Mouse (Mus musculus): ENCODE measurements around the gene Cep41. TPM values are rescaled to one million over a fixed set of nuclear protein-coding genes. Genes with fewer than 3 reads are reported as not detected.

Gene Cep41
- total and polyA plus RNA-seq, 2 experiments from 2014 or later, result 4.7 to 5.7 TPM

DNA sequence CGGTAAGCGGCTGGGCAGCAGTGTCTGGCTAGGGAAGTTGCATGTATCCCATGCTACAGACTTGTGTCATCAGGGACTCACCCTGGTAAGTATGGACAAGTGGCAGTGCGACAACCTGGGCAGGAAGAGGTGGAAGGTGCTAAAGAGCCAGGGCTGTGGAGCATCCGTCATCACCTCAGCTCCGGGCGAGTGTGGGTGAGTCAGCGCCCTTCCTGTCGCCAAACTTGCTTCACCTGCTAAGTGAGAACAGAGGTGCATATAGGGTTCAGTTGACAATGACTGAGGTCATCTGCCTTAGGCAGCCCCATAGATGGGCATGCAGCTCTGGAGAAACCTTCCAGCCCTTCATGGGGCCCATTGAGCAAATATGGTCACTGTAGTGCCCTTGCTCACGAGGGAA is 68.8 kb downstream of the Cep41 start:
- 49% methylated on average over 9 of the region's 9 CpGs for WGBS
- no peaks in the 10 kb centered on the region for H3K36me3 ChIP-seq (replicated peaks; ENCODE audit: control insufficient read depth, insufficient read depth, low read length)
- H3K27me3 ChIP-seq (ENCODE audit: control insufficient read depth, insufficient read depth, low read length), result no peaks in the 10 kb centered on the region
- no peaks in the 10 kb centered on the region for H3K9me3 ChIP-seq (replicated peaks; ENCODE audit: control insufficient read depth, low read length)
- ATAC-seq (ENCODE audit: insufficient read depth, low read depth), result peak; percentile 47
- no peak overlapping the region for H3K4me2 ChIP-seq (ENCODE audit: low read depth, low read length)
- H3K4me3 ChIP-seq (ENCODE audit: low read depth, low read length), result no peak overlapping the region
- peaks cover 28% of the 10 kb centered on the region for H3K4me1 ChIP-seq (ENCODE audit: control insufficient read depth, insufficient read depth)
- H3K9ac ChIP-seq (replicated peaks; ENCODE audit: low read depth, low read length), result no peak overlapping the region
- TF ChIP-seq CTCF (IDR thresholded peaks at IDR 0.05; ENCODE audit: low read depth), result no peak
- no peak; the same call in 1 of the 2 replicates for TF ChIP-seq EP300 (IDR thresholded peaks at IDR 0.05; ENCODE audit: low read depth)
- DNase-seq (ENCODE audit: low spot score), result peak; percentile 39
- no peak overlapping the region for H3K27ac ChIP-seq (ENCODE audit: low read depth)

DNA sequence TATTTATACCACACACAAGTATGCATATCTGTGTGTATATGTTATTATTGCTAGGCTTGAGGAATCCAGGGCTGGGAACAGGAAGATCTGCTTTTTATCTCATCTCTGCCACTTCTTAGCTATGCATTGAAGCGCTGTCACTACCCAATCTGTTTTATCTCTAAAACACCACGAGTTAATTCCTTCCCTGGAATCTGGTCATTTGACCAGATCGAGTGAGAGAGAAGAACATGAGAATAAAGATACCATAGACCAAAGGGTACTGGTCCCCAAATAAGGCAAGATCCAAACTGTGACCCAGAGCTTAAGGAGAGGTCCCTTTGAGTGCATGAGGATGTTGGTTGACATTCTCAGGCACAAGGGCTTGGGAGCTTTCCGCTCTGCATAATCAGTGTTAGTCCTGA is 71.6 kb downstream of the Cep41 start:
- DNase-seq (ENCODE audit: low spot score) (peak; percentile 72), ATAC-seq (ENCODE audit: insufficient read depth, low read depth) (peak; percentile 73)
- TF ChIP-seq EP300 (IDR thresholded peaks at IDR 0.05; ENCODE audit: low read depth) (peak; percentile 86), CTCF (IDR thresholded peaks at IDR 0.05; ENCODE audit: low read depth) (no peak)
- 11% methylated on average over 4 of the region's 4 CpGs for WGBS
- H3K4me1 ChIP-seq (ENCODE audit: control insufficient read depth, insufficient read depth), result peaks cover 42% of the 10 kb centered on the region
- H3K4me3 ChIP-seq (ENCODE audit: low read depth, low read length), result no peak overlapping the region
- H3K9ac ChIP-seq (replicated peaks; ENCODE audit: low read depth, low read length), result no peak overlapping the region
- peak overlapping the region; percentile 76 for H3K27ac ChIP-seq (ENCODE audit: low read depth)
- H3K36me3 ChIP-seq (replicated peaks; ENCODE audit: control insufficient read depth, insufficient read depth, low read length), result no peaks in the 10 kb centered on the region
- no peak overlapping the region for H3K4me2 ChIP-seq (ENCODE audit: low read depth, low read length)
- no peaks in the 10 kb centered on the region for H3K9me3 ChIP-seq (replicated peaks; ENCODE audit: control insufficient read depth, low read length)
- H3K27me3 ChIP-seq (ENCODE audit: control insufficient read depth, insufficient read depth, low read length), result no peaks in the 10 kb centered on the region

DNA sequence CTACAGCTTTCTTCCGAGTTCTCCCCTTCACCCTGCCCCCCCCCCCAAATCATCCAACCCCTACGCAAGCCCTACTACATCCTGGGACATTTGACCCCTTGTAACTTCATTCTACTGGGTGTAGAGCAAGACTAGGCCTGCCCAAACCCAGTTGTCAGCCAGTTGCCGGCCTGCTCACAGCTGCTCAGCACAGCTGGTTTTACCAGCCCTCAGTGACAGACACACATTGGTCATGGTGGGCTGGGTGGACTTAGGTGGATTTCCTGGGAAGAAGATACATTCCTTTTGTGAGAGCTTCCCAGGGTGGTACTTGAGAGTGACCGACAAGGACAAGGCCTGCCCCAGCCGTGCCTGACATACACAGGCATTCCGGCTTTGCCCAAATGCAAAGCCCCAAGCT is 72.6 kb downstream of the Cep41 start:
- no peaks in the 10 kb centered on the region for H3K9me3 ChIP-seq (replicated peaks; ENCODE audit: control insufficient read depth, low read length)
- H3K4me3 ChIP-seq (ENCODE audit: low read depth, low read length), result no peak overlapping the region
- ATAC-seq (ENCODE audit: insufficient read depth, low read depth), result no peak
- no peak overlapping the region for H3K4me2 ChIP-seq (ENCODE audit: low read depth, low read length)
- peaks cover 50% of the 10 kb centered on the region for H3K4me1 ChIP-seq (ENCODE audit: control insufficient read depth, insufficient read depth)
- WGBS, result 66% methylated on average over 6 of the region's 6 CpGs
- no peak overlapping the region for H3K9ac ChIP-seq (replicated peaks; ENCODE audit: low read depth, low read length)
- TF ChIP-seq EP300 (IDR thresholded peaks at IDR 0.05; ENCODE audit: low read depth) (no peak), CTCF (IDR thresholded peaks at IDR 0.05; ENCODE audit: low read depth) (no peak)
- H3K36me3 ChIP-seq (replicated peaks; ENCODE audit: control insufficient read depth, insufficient read depth, low read length), result no peaks in the 10 kb centered on the region
- peak overlapping the region; percentile 76 for H3K27ac ChIP-seq (ENCODE audit: low read depth)
- no peaks in the 10 kb centered on the region for H3K27me3 ChIP-seq (ENCODE audit: control insufficient read depth, insufficient read depth, low read length)
- peak; percentile 55 for DNase-seq (ENCODE audit: low spot score)

DNA sequence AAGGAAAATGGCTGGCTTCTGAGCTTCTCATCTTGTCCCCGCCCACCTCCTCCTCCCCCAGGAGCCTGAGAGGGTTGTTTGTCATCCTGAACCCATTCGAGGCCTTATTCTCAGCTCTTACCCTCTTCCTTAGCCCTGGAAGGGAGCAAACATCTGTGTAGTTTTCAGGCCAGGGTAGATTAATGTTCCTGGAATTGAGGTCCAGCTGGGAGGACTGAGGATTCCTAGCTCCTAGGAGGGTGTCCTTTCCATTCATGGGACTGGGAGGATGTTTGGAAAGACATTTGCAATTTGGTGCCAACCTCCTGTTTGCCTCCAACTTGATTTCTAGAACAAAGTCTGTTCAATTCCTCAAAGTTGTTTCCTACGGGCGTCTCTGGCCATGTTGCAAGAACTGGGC is 73.0 kb downstream of the Cep41 start:
- Histone ChIP-seq H3K9me3 (replicated peaks; ENCODE audit: control insufficient read depth, low read length) (no peaks in the 10 kb centered on the region), H3K27ac (ENCODE audit: low read depth) (no peak overlapping the region), H3K4me3 (ENCODE audit: low read depth, low read length) (no peak overlapping the region), H3K4me1 (ENCODE audit: control insufficient read depth, insufficient read depth) (peaks cover 50% of the 10 kb centered on the region), H3K4me2 (ENCODE audit: low read depth, low read length) (no peak overlapping the region), H3K36me3 (replicated peaks; ENCODE audit: control insufficient read depth, insufficient read depth, low read length) (no peaks in the 10 kb centered on the region), H3K27me3 (ENCODE audit: control insufficient read depth, insufficient read depth, low read length) (no peaks in the 10 kb centered on the region), H3K9ac (replicated peaks; ENCODE audit: low read depth, low read length) (no peak overlapping the region)
- ATAC-seq (ENCODE audit: insufficient read depth, low read depth), result no peak
- 84% methylated on average over 4 of the region's 4 CpGs for WGBS
- TF ChIP-seq EP300 (IDR thresholded peaks at IDR 0.05; ENCODE audit: low read depth), result no peak
- no peak for TF ChIP-seq CTCF (IDR thresholded peaks at IDR 0.05; ENCODE audit: low read depth)
- DNase-seq (ENCODE audit: low spot score), result no peak

DNA sequence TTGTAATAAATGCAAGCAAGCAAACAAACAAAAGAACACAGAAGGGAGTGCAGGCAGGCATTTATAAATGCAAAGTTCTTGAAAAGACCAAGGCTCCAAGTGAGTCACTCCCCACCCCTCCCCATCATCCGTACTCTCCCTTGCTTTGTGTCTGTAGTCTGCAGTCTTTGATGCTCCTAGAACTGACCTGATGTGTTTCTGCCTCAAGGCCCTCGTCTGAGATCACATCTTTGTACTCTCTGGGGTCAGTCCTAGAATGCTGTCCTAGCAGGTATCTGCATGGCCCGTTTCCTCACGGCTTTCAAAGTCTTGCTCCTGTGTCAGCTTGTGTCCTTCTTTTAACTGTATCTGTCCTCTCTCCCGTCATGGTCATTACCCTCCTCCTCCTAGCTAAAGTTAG is 73.9 kb downstream of the Cep41 start:
- H3K4me1 ChIP-seq (ENCODE audit: control insufficient read depth, insufficient read depth), result peaks cover 44% of the 10 kb centered on the region

DNA sequence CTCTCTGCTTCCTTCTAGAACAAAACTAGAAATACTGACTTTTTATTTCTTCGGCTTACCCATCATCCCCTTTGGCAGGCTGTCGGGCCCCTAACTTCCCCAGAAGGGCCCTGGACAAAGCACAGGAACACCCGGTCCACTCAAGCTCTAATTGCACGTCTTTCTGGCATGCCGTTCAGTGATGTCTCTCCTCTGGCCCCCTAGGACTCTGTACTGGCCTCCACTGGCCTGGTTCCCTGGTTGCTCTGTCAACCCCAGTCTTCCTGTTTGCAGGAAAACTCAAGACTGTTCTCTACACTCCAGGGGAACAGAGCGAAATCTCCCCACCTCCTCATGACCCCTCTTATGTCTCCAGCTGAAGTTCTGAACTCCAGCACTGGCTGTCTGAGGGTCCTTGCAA is 74.8 kb downstream of the Cep41 start:
- peaks cover 43% of the 10 kb centered on the region for H3K4me1 ChIP-seq (ENCODE audit: control insufficient read depth, insufficient read depth)

More for the DNA sequence above, 73.9 kb downstream of the Cep41 start:
- H3K27me3 ChIP-seq (ENCODE audit: control insufficient read depth, insufficient read depth, low read length), result no peaks in the 10 kb centered on the region
- H3K4me2 ChIP-seq (ENCODE audit: low read depth, low read length), result no peak overlapping the region
- DNase-seq (ENCODE audit: low spot score) (no peak), ATAC-seq (ENCODE audit: insufficient read depth, low read depth) (no peak)
- no peaks in the 10 kb centered on the region for H3K9me3 ChIP-seq (replicated peaks; ENCODE audit: control insufficient read depth, low read length)
- no peak for TF ChIP-seq CTCF (IDR thresholded peaks at IDR 0.05; ENCODE audit: low read depth)
- no peak for TF ChIP-seq EP300 (IDR thresholded peaks at IDR 0.05; ENCODE audit: low read depth)
- WGBS, result 81% methylated on average over 5 of the region's 5 CpGs
- no peak overlapping the region for H3K4me3 ChIP-seq (ENCODE audit: low read depth, low read length)
- H3K27ac ChIP-seq (ENCODE audit: low read depth), result no peak overlapping the region
- H3K36me3 ChIP-seq (replicated peaks; ENCODE audit: control insufficient read depth, insufficient read depth, low read length), result no peaks in the 10 kb centered on the region
- H3K9ac ChIP-seq (replicated peaks; ENCODE audit: low read depth, low read length), result no peak overlapping the region

More for the DNA sequence above, 74.8 kb downstream of the Cep41 start:
- Histone ChIP-seq H3K4me2 (ENCODE audit: low read depth, low read length) (no peak overlapping the region), H3K9me3 (replicated peaks; ENCODE audit: control insufficient read depth, low read length) (no peaks in the 10 kb centered on the region), H3K27ac (ENCODE audit: low read depth) (0 out of 2 replicates have a peak overlapping the region, but pooled peaks have one; percentile 9), H3K4me3 (ENCODE audit: low read depth, low read length) (no peak overlapping the region), H3K9ac (replicated peaks; ENCODE audit: low read depth, low read length) (no peak overlapping the region), H3K36me3 (replicated peaks; ENCODE audit: control insufficient read depth, insufficient read depth, low read length) (no peaks in the 10 kb centered on the region), H3K27me3 (ENCODE audit: control insufficient read depth, insufficient read depth, low read length) (no peaks in the 10 kb centered on the region)
- WGBS, result 54% methylated on average over 6 of the region's 6 CpGs
- ATAC-seq (ENCODE audit: insufficient read depth, low read depth), result no peak
- TF ChIP-seq CTCF (IDR thresholded peaks at IDR 0.05; ENCODE audit: low read depth) (no peak), EP300 (IDR thresholded peaks at IDR 0.05; ENCODE audit: low read depth) (no peak)
- DNase-seq (ENCODE audit: low spot score), result no peak
